Mouse (Mus musculus): ENCODE results near the gene Setd3. TPM values are rescaled to one million over a fixed set of nuclear protein-coding genes. Genes with fewer than 3 reads are reported as not detected.

Gene Setd3
- polyA plus RNA-seq, 1 experiment: 16.3 TPM

- no peak for TF ChIP-seq GATA1 (IDR thresholded peaks at IDR 0.05; ENCODE audit: low read length)
These were observed 2.7 kb downstream of the Setd3 start for GRCm38 (mm10) chr12:108176366-108176765.

- TF ChIP-seq GATA1 (IDR thresholded peaks at IDR 0.05; ENCODE audit: low read length): no peak
These were observed 4.3 kb downstream of the Setd3 start for GRCm38 (mm10) chr12:108174606-108175505.

- TF ChIP-seq GATA1 (IDR thresholded peaks at IDR 0.05; ENCODE audit: low read length): no peak
These were observed 6.5 kb downstream of the Setd3 start for GRCm38 (mm10) chr12:108172639-108173038.

- no peak for TF ChIP-seq GATA1 (IDR thresholded peaks at IDR 0.05; ENCODE audit: low read length)
These were observed 7.8 kb downstream of the Setd3 start for GRCm38 (mm10) chr12:108171336-108171735.

- TF ChIP-seq GATA1 (IDR thresholded peaks at IDR 0.05; ENCODE audit: low read length): no peak
These were observed 8.6 kb downstream of the Setd3 start for GRCm38 (mm10) chr12:108170467-108170866.

GRCm38 (mm10) chr12:108168909-108169308, 10.2 kb downstream of the Setd3 start:
- TF ChIP-seq GATA1 (IDR thresholded peaks at IDR 0.05; ENCODE audit: low read length): no peak

GRCm38 (mm10) chr12:108163706-108164105, 15.4 kb downstream of the Setd3 start:
- TF ChIP-seq GATA1 (IDR thresholded peaks at IDR 0.05; ENCODE audit: low read length): no peak

- no peak for TF ChIP-seq GATA1 (IDR thresholded peaks at IDR 0.05; ENCODE audit: low read length)
These were observed 17.1 kb downstream of the Setd3 start for GRCm38 (mm10) chr12:108162036-108162435.

- no peak for TF ChIP-seq GATA1 (IDR thresholded peaks at IDR 0.05; ENCODE audit: low read length)
These were observed 19.3 kb downstream of the Setd3 start for GRCm38 (mm10) chr12:108159863-108160262.

GRCm38 (mm10) chr12:108152743-108153142, 26.4 kb downstream of the Setd3 start:
- no peak for TF ChIP-seq GATA1 (IDR thresholded peaks at IDR 0.05; ENCODE audit: low read length)

- no peak for TF ChIP-seq GATA1 (IDR thresholded peaks at IDR 0.05; ENCODE audit: low read length)
These were observed 29.4 kb downstream of the Setd3 start for GRCm38 (mm10) chr12:108149764-108150163.

- TF ChIP-seq GATA1 (IDR thresholded peaks at IDR 0.05; ENCODE audit: low read length): no peak
These were observed 33.9 kb downstream of the Setd3 start for GRCm38 (mm10) chr12:108145198-108145597.

- TF ChIP-seq GATA1 (IDR thresholded peaks at IDR 0.05; ENCODE audit: low read length): no peak
These were observed 35.3 kb downstream of the Setd3 start for GRCm38 (mm10) chr12:108143624-108144498.

- TF ChIP-seq GATA1 (IDR thresholded peaks at IDR 0.05; ENCODE audit: low read length): no peak
These were observed 43.4 kb downstream of the Setd3 start for GRCm38 (mm10) chr12:108135610-108136208.

- TF ChIP-seq GATA1 (IDR thresholded peaks at IDR 0.05; ENCODE audit: low read length): no peak
These were observed 45.9 kb downstream of the Setd3 start for GRCm38 (mm10) chr12:108133181-108133580.

Data from G1E-ER4 (cell line).